Mouse (Mus musculus): ENCODE results near the gene Ivd. TPM values are rescaled to one million over a fixed set of nuclear protein-coding genes. Genes with fewer than 3 reads are reported as not detected.

Ivd gene
- polyA plus RNA-seq, 1 experiment: 28.7 TPM

GRCm38 (mm10) chr2:118906118-118906492 lies 44.4 kb downstream of the Ivd start:
- Histone ChIP-seq H3K4me1 (ENCODE audit: control insufficient read depth, insufficient read depth, low read length) (peaks cover 8% of the 10 kb centered on the region), H3K36me3 (ENCODE audit: control insufficient read depth, insufficient read depth, low read length, poor library complexity, severe bottlenecking) (no peaks in the 10 kb centered on the region)

DNA sequence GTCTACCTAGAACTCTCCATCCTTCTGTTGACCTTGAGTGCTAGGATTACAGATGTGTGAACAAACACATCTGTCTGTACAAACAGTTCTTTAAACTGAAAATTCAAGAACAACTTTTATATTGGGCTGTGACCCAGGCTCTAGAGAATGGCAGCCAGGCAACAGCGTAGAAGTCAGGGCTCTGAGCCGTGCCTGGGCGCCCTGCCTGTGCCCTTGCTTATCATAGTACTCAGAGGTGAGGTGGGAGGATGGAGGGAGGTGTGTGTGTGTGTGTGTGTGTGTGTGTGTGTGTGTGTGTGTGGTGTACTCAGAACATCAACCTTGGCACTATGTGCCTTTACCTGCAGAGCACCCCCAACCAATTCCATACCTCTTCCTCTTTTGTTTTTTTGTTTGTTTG lies 46.0 kb downstream of the Ivd start:
- Histone ChIP-seq H3K9ac (ENCODE audit: low read depth, poor library complexity, severe bottlenecking) (no peak overlapping the region), H3K4me3 (ENCODE audit: low read depth, low read length) (no peak overlapping the region), H3K27me3 (ENCODE audit: control insufficient read depth, insufficient read depth, low read length, poor library complexity, severe bottlenecking) (0 out of 2 replicates have a peak, but pooled peaks cover 2% of the 10 kb centered on the region), H3K36me3 (ENCODE audit: control insufficient read depth, insufficient read depth, low read length, poor library complexity, severe bottlenecking) (no peaks in the 10 kb centered on the region), H3K4me1 (ENCODE audit: control insufficient read depth, insufficient read depth, low read length) (peaks cover 8% of the 10 kb centered on the region), H3K9me3 (replicated peaks; ENCODE audit: control insufficient read depth, insufficient read depth, low read length, poor library complexity, severe bottlenecking) (no peaks in the 10 kb centered on the region), H3K27ac (ENCODE audit: insufficient read depth, low read length) (no peak overlapping the region)
- no peak for TF ChIP-seq EP300 (IDR thresholded peaks at IDR 0.05; ENCODE audit: insufficient read depth, low read depth, low read length)
- no peak for TF ChIP-seq POLR2A (IDR thresholded peaks at IDR 0.05; ENCODE audit: insufficient read depth, low read length)
- no peak for TF ChIP-seq CTCF (IDR thresholded peaks at IDR 0.05; ENCODE audit: low read depth, low read length)

More at GRCm38 (mm10) chr2:118906118-118906492, 44.4 kb downstream of the Ivd start:
- TF ChIP-seq CTCF (IDR thresholded peaks at IDR 0.05; ENCODE audit: low read depth, low read length) (no peak), POLR2A (IDR thresholded peaks at IDR 0.05; ENCODE audit: insufficient read depth, low read length) (no peak), EP300 (IDR thresholded peaks at IDR 0.05; ENCODE audit: insufficient read depth, low read depth, low read length) (no peak)
- Histone ChIP-seq H3K9me3 (replicated peaks; ENCODE audit: control insufficient read depth, insufficient read depth, low read length, poor library complexity, severe bottlenecking) (no peaks in the 10 kb centered on the region), H3K27me3 (ENCODE audit: control insufficient read depth, insufficient read depth, low read length, poor library complexity, severe bottlenecking) (0 out of 2 replicates have a peak, but pooled peaks cover 7% of the 10 kb centered on the region), H3K9ac (ENCODE audit: low read depth, poor library complexity, severe bottlenecking) (no peak overlapping the region), H3K4me3 (ENCODE audit: low read depth, low read length) (no peak overlapping the region), H3K27ac (ENCODE audit: insufficient read depth, low read length) (no peak overlapping the region)

- Histone ChIP-seq H3K9ac (ENCODE audit: low read depth, poor library complexity, severe bottlenecking) (no peak overlapping the region), H3K27me3 (ENCODE audit: control insufficient read depth, insufficient read depth, low read length, poor library complexity, severe bottlenecking) (no peaks in the 10 kb centered on the region), H3K4me1 (ENCODE audit: control insufficient read depth, insufficient read depth, low read length) (peaks cover 5% of the 10 kb centered on the region), H3K36me3 (ENCODE audit: control insufficient read depth, insufficient read depth, low read length, poor library complexity, severe bottlenecking) (no peaks in the 10 kb centered on the region), H3K27ac (ENCODE audit: insufficient read depth, low read length) (no peak overlapping the region), H3K9me3 (replicated peaks; ENCODE audit: control insufficient read depth, insufficient read depth, low read length, poor library complexity, severe bottlenecking) (no peaks in the 10 kb centered on the region), H3K4me3 (ENCODE audit: low read depth, low read length) (no peak overlapping the region)
- TF ChIP-seq POLR2A (IDR thresholded peaks at IDR 0.05; ENCODE audit: insufficient read depth, low read length) (no peak), EP300 (IDR thresholded peaks at IDR 0.05; ENCODE audit: insufficient read depth, low read depth, low read length) (no peak), CTCF (IDR thresholded peaks at IDR 0.05; ENCODE audit: low read depth, low read length) (no peak)
Measured at GRCm38 (mm10) chr2:118909151-118909550, 47.4 kb downstream of the Ivd start.

GRCm38 (mm10) chr2:118910605-118911278 lies 49.0 kb downstream of the Ivd start:
- no peak for TF ChIP-seq EP300 (IDR thresholded peaks at IDR 0.05; ENCODE audit: insufficient read depth, low read depth, low read length)
- TF ChIP-seq POLR2A (IDR thresholded peaks at IDR 0.05; ENCODE audit: insufficient read depth, low read length): no peak
- no peak for TF ChIP-seq CTCF (IDR thresholded peaks at IDR 0.05; ENCODE audit: low read depth, low read length)
- Histone ChIP-seq H3K27ac (ENCODE audit: insufficient read depth, low read length) (no peak overlapping the region), H3K27me3 (ENCODE audit: control insufficient read depth, insufficient read depth, low read length, poor library complexity, severe bottlenecking) (no peaks in the 10 kb centered on the region), H3K36me3 (ENCODE audit: control insufficient read depth, insufficient read depth, low read length, poor library complexity, severe bottlenecking) (no peaks in the 10 kb centered on the region), H3K4me1 (ENCODE audit: control insufficient read depth, insufficient read depth, low read length) (peaks cover 5% of the 10 kb centered on the region), H3K9me3 (replicated peaks; ENCODE audit: control insufficient read depth, insufficient read depth, low read length, poor library complexity, severe bottlenecking) (no peaks in the 10 kb centered on the region), H3K4me3 (ENCODE audit: low read depth, low read length) (no peak overlapping the region), H3K9ac (ENCODE audit: low read depth, poor library complexity, severe bottlenecking) (no peak overlapping the region)

DNA sequence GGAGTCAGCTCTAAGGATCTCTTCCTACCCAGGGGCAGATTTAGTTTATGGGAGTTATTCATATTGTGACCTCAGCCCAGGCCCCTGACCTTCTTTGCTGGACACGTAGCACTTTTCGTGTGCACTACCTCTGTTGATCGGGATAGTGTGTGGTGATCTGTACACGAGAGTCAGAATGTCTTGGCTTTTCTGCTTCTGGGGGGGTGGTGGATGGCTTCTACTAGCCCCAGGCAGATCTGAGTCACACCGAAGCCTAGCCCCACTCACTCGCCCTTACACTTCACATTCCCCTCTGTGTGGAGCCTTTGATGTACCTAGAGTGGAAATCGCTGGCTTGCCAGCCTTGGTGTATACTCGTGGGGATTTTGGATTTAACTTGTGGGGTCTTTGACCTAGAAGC lies 51.0 kb downstream of the Ivd start:
- Histone ChIP-seq H3K4me1 (ENCODE audit: control insufficient read depth, insufficient read depth, low read length) (peaks cover 5% of the 10 kb centered on the region), H3K9me3 (replicated peaks; ENCODE audit: control insufficient read depth, insufficient read depth, low read length, poor library complexity, severe bottlenecking) (no peaks in the 10 kb centered on the region), H3K4me3 (ENCODE audit: low read depth, low read length) (no peak overlapping the region), H3K36me3 (ENCODE audit: control insufficient read depth, insufficient read depth, low read length, poor library complexity, severe bottlenecking) (no peaks in the 10 kb centered on the region), H3K27ac (ENCODE audit: insufficient read depth, low read length) (no peak overlapping the region), H3K9ac (ENCODE audit: low read depth, poor library complexity, severe bottlenecking) (no peak overlapping the region), H3K27me3 (ENCODE audit: control insufficient read depth, insufficient read depth, low read length, poor library complexity, severe bottlenecking) (no peaks in the 10 kb centered on the region)
- TF ChIP-seq POLR2A (IDR thresholded peaks at IDR 0.05; ENCODE audit: insufficient read depth, low read length) (no peak), EP300 (IDR thresholded peaks at IDR 0.05; ENCODE audit: insufficient read depth, low read depth, low read length) (no peak), CTCF (IDR thresholded peaks at IDR 0.05; ENCODE audit: low read depth, low read length) (no peak)

DNA sequence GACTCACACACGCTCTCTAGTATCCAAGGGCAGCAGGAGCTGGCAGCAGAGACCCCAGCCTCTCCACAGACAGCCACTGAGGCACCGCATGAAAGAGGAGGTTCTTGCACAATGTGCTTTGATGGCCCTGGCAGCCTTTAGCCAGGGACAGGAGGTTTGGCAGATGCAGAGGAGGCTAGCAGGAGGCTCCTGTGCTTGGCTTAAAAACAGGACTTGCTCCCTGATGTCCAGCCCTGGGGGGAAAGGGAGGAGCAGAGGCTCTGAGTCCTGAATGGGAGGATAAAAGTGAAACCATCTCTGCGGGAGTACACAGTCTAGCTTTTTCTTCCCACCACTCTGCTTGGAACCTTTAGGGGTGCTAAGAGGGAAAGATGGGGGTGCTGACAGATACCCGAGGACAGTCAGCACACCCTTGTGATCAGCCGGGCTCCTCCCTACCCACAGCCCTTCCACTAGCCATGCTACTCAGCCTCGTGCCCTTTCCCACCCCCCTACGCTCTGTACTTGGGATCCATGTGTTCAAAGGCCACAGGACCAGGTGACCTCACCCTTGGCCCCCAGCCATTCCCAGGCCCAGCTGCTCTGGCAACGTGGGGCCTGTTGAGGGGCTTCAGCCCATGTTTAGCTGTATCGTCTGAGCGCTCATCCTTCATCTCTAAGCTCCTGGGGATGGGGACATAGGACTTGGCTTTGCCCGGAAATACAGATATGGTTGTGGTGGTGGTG lies 52.0 kb downstream of the Ivd start:
- Histone ChIP-seq H3K27ac (ENCODE audit: insufficient read depth, low read length) (no peak overlapping the region), H3K4me1 (ENCODE audit: control insufficient read depth, insufficient read depth, low read length) (peaks cover 5% of the 10 kb centered on the region), H3K9me3 (replicated peaks; ENCODE audit: control insufficient read depth, insufficient read depth, low read length, poor library complexity, severe bottlenecking) (no peaks in the 10 kb centered on the region), H3K36me3 (ENCODE audit: control insufficient read depth, insufficient read depth, low read length, poor library complexity, severe bottlenecking) (no peaks in the 10 kb centered on the region), H3K9ac (ENCODE audit: low read depth, poor library complexity, severe bottlenecking) (no peak overlapping the region), H3K27me3 (ENCODE audit: control insufficient read depth, insufficient read depth, low read length, poor library complexity, severe bottlenecking) (no peaks in the 10 kb centered on the region), H3K4me3 (ENCODE audit: low read depth, low read length) (no peak overlapping the region)
- no peak for TF ChIP-seq CTCF (IDR thresholded peaks at IDR 0.05; ENCODE audit: low read depth, low read length)
- TF ChIP-seq EP300 (IDR thresholded peaks at IDR 0.05; ENCODE audit: insufficient read depth, low read depth, low read length): no peak
- no peak for TF ChIP-seq POLR2A (IDR thresholded peaks at IDR 0.05; ENCODE audit: insufficient read depth, low read length)
